Mouse (Mus musculus) intestine, embryonic 15.5 days (tissue): Measurements from ENCODE around the gene Vps72. TPM values are rescaled to one million over a fixed set of nuclear protein-coding genes. Genes with fewer than 3 reads are reported as not detected.
A peak's percentile ranks its signal among the peaks of the same experiment; 100 is the strongest.
"Not testable (repeated sequence)": the region's sequence is repeated elsewhere in the genome, so short reads cannot be mapped to it uniquely, and the experiment has no call there.

ENCODE experiments used
- ATAC-seq: fragments of 200-750 bp; cut with Nextera tagmentation; 2 replicates; pipeline ENCODE4 v1.8.0; 2017; ENCODE audit warnings: moderate TSS enrichment, moderate library complexity
- H3K27ac ChIP-seq: fragments of 300-500 bp; sonication (generic); 2 replicates; pipeline ENCODE4 v1.5.1; 2015; ENCODE audit warnings: mild to moderate bottlenecking, inconsistent platforms
- H3K27me3 ChIP-seq: fragments of 300-500 bp; sonication (generic); replicated peaks from 2 replicates; pipeline ENCODE4 v1.6.1; 2015; ENCODE audit warnings: inconsistent platforms
- H3K36me3 ChIP-seq: fragments of 300-500 bp; sonication (generic); 2 replicates; pipeline ENCODE4 v1.6.1; 2015; ENCODE audit warnings: inconsistent platforms
- H3K4me1 ChIP-seq: fragments of 300-500 bp; sonication (generic); replicated peaks from 2 replicates; pipeline ENCODE4 v1.6.1; 2015; ENCODE audit warnings: inconsistent platforms
- H3K4me2 ChIP-seq: fragments of 300-500 bp; sonication (generic); replicated peaks from 2 replicates; pipeline ENCODE4 v1.6.1; 2015; ENCODE audit warnings: mild to moderate bottlenecking, inconsistent platforms
- H3K4me3 ChIP-seq: fragments of 300-500 bp; sonication (generic); replicated peaks from 2 replicates; pipeline ENCODE4 v1.5.1; 2015; ENCODE audit warnings: inconsistent platforms
- H3K9ac ChIP-seq: fragments of 300-500 bp; sonication (generic); 2 replicates; pipeline ENCODE4 v1.6.1; 2015; ENCODE audit warnings: inconsistent platforms
- H3K9me3 ChIP-seq: fragments of 300-500 bp; sonication (generic); 2 replicates; pipeline ENCODE4 v1.6.1; 2016; ENCODE audit warnings: inconsistent platforms
- WGBS: fragments of 180-500 bp; shearing (Covaris S2); methylation state at CpG from one replicate; pipeline ENCODE4 v1.1.7; 2015; 5-methylcytosine and 5-hydroxymethylcytosine counted together
- polyA plus RNA-seq: library from polyadenylated mRNA; unstranded; fragments of >200 nt; fragmentation: Nextera tagmentation; extraction: Ambion mirVana; gene quantifications from 2 replicates; pipeline ENCODE4 v1.2.1, GENCODE M21; 2015

Vps72 gene
- polyA plus RNA-seq, 1 experiment from 2014 or later, result 113 TPM

DNA sequence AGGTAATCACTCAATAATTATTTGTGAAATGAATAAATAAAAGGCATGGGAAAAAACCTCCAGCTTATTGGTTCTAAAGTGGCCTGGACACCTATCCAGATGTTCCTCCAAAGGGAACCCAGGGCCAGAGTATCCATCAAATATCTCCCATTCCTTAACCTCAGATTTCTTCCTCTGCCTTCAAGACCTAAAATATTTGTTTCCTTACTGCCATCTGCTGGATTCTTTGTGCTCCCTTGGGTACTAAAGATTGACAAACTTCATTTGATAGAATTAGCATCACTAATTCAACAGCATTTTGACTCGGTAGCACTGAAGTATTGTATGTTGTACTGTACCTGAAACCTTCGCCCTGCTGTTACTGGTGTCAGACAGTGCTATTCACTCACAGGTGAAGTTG lies 2.9 kb upstream of the Vps72 start:
- H3K36me3 ChIP-seq, result no peaks in the 10 kb centered on the region
- no peaks in the 10 kb centered on the region for H3K9me3 ChIP-seq
- WGBS, result 68% methylated on average over 2 of the region's 2 CpGs
- H3K4me3 ChIP-seq, result no peak overlapping the region
- H3K27ac ChIP-seq, result no peak overlapping the region
- H3K27me3 ChIP-seq, result no peaks in the 10 kb centered on the region
- H3K4me1 ChIP-seq, result peaks cover 16% of the 10 kb centered on the region
- H3K4me2 ChIP-seq, result no peak overlapping the region
- ATAC-seq, result no peak
- no peak overlapping the region for H3K9ac ChIP-seq

DNA sequence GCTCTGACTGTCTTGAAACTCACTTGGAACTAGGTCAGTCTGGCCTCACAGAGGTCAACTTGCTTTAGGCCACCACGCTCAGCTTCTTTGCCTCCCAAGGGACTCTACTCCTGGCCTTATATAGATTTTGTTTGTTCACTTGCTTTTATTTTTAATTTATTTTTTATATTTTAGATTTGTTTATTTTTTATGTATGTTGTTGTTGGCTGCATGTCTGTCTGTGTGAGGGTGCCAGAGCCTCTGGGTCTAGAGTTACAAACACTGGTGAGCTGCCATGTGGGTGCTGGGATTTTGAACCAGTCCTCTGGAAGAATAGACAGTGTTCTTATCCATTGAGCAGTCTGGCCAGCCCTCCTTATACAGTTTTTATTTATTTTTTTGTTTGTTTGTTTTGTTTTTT lies 1.9 kb downstream of the Vps72 start:
- Histone ChIP-seq H3K9ac (no peak overlapping the region), H3K36me3 (no peaks in the 10 kb centered on the region), H3K4me1 (peaks cover 10% of the 10 kb centered on the region), H3K27ac (no peak overlapping the region), H3K27me3 (no peaks in the 10 kb centered on the region), H3K4me3 (no peak overlapping the region), H3K9me3 (no peaks in the 10 kb centered on the region), H3K4me2 (no peak overlapping the region)
- no peak for ATAC-seq
- WGBS, result 85% methylated on average over 1 of the region's 1 CpGs

DNA sequence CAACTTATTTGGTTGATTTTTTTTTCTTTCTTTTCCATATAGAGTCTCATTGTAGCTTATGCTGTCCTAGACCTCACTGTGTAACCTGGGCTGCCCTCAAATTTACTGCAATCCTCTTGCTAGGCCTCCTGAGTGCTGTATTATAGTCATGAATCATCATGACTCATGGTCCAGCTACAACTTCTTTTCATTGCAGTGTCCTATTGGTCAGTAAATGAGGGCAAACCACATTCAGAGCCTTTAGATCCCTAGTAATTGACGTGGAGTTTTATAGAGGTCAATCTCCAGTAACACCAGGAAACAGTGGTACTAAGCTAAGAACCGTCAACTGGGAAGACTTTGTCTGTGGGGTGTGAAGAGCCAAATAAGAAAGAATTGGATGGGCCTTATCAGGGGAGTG lies 6.9 kb downstream of the Vps72 start:
- H3K9me3 ChIP-seq, result no peaks in the 10 kb centered on the region
- WGBS, result 80% methylated on average over 2 of the region's 2 CpGs
- H3K4me2 ChIP-seq, result no peak overlapping the region
- no peaks in the 10 kb centered on the region for H3K27me3 ChIP-seq
- no peaks in the 10 kb centered on the region for H3K4me1 ChIP-seq
- H3K4me3 ChIP-seq, result no peak overlapping the region
- no peak for ATAC-seq
- H3K27ac ChIP-seq, result no peak overlapping the region
- peaks cover 30% of the 10 kb centered on the region for H3K36me3 ChIP-seq
- H3K9ac ChIP-seq, result no peak overlapping the region

DNA sequence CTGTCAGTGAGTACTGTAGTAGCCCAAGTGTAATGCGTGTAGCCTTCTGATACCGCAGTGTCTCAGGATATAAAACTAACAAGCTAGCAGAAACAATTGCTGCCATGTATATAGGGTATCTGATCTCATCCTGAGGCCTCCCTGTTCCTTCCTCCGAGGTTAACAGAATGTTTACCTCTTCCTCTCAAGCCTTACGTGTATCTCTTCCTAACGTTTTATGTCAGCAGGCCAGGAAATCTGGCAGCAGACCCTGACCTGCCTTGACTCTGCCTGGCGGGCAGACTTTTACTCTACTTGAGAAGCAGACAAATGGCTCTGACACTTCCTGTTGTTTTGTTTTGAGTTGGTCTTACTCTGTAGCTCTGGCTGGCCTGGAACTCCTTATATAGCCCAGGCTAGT lies 10.8 kb downstream of the Vps72 start:
- no peak overlapping the region for H3K9ac ChIP-seq
- H3K4me1 ChIP-seq, result peaks cover 6% of the 10 kb centered on the region
- H3K9me3 ChIP-seq, result no peaks in the 10 kb centered on the region
- no peak overlapping the region for H3K27ac ChIP-seq
- no peak overlapping the region for H3K4me3 ChIP-seq
- WGBS, result 59% methylated on average over 6 of the region's 6 CpGs
- peaks cover 30% of the 10 kb centered on the region for H3K36me3 ChIP-seq
- no peaks in the 10 kb centered on the region for H3K27me3 ChIP-seq
- ATAC-seq, result no peak
- H3K4me2 ChIP-seq, result no peak overlapping the region

DNA sequence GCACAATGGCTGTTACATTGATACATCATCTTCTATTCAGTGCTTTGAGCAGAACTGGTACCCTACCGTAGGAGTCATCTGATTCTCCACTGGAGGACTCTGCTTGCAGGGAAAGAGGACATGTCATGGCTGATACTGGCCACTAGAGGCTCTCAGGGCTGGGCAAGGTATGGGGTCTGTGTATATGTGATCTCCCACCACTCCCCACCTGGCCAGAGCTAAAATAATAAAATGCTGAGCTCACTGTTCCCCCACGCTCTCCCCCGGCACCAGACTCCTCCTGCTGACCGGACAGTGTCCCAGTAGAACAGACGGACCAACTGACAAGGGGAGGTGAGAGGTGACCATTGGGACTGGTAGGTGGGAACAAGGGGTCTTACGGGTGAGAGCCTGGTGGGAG lies 13.4 kb downstream of the Vps72 start, which contains the start of gene Tmod4:
Tmod4 (plus strand) TSS at position 231 of the 400 bp plus-strand sequence.
- no peak within 1 kb of the TSS for H3K9ac ChIP-seq
- ATAC-seq, result peak; percentile 36; the same call in 1 of the 2 replicates
- H3K4me3 ChIP-seq, result no peak within 1 kb of the TSS
- no peaks in the 10 kb centered on the region for H3K27me3 ChIP-seq
- no peak within 1 kb of the TSS; the same call in 1 of the 2 replicates for H3K27ac ChIP-seq
- 58% methylated on average over 6 of the region's 6 CpGs for WGBS
- H3K4me2 ChIP-seq, result no peak within 1 kb of the TSS
- no peaks in the 10 kb centered on the region for H3K9me3 ChIP-seq
- H3K4me1 ChIP-seq, result peaks cover 6% of the 10 kb centered on the region
- peaks cover 25% of the 10 kb centered on the region for H3K36me3 ChIP-seq

DNA sequence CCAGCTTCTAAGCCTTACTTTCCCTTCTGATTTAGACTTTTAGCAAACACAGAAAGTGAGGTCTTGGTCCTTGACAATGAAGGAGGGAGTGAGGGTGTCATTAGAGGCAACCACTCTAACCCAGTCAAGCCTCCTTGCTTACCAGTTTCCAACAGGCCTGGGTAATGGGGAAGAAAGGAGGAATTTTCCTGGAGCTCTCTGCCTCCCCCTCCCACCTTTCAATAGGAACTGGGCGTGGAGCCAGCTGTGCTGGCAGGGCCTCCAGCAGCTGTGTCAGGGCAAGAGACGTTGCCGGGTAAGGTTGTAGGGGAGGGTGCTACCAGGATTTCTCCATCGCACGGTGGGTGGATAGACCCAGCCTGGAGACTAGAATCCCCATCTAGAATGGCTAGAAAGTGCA lies 14.2 kb downstream of the Vps72 start:
- 17% methylated on average over 5 of the region's 5 CpGs for WGBS
- H3K27me3 ChIP-seq, result no peaks in the 10 kb centered on the region
- no peak overlapping the region for H3K4me3 ChIP-seq
- H3K4me2 ChIP-seq, result no peak overlapping the region
- peaks cover 19% of the 10 kb centered on the region for H3K36me3 ChIP-seq
- H3K9ac ChIP-seq, result no peak overlapping the region
- peaks cover 6% of the 10 kb centered on the region for H3K4me1 ChIP-seq
- H3K27ac ChIP-seq, result no peak overlapping the region
- H3K9me3 ChIP-seq, result no peaks in the 10 kb centered on the region
- ATAC-seq, result peak; percentile 32; the same call in 1 of the 2 replicates

DNA sequence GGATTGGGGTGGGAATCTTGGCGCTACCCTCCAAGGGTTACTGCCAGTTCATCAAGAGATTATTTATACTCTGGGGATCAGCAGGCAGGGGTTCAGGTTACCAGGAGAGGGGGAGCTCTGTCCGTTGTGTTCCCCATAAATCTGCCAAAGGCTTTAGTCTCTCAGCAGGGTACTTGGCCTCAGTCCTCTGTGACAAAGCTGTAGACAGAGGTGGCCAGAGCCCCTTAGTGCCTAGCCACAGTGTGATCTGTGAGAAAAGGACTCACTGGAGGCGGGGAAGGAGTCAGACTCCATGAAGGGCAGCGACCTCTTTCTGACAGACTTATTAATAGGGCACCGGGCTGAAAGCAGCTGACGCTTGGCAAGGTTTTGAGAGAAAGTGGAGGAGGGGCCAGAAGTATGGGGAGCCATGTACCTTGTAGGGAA lies 18.4 kb downstream of the Vps72 start:
- Histone ChIP-seq H3K27me3 (no peaks in the 10 kb centered on the region), H3K9me3 (no peaks in the 10 kb centered on the region), H3K4me3 (no peak overlapping the region), H3K4me1 (peaks cover 9% of the 10 kb centered on the region), H3K9ac (no peak overlapping the region), H3K4me2 (no peak overlapping the region), H3K27ac (no peak overlapping the region), H3K36me3 (peaks cover 4% of the 10 kb centered on the region)
- WGBS, result 40% methylated on average over 6 of the region's 6 CpGs
- no peak for ATAC-seq

DNA sequence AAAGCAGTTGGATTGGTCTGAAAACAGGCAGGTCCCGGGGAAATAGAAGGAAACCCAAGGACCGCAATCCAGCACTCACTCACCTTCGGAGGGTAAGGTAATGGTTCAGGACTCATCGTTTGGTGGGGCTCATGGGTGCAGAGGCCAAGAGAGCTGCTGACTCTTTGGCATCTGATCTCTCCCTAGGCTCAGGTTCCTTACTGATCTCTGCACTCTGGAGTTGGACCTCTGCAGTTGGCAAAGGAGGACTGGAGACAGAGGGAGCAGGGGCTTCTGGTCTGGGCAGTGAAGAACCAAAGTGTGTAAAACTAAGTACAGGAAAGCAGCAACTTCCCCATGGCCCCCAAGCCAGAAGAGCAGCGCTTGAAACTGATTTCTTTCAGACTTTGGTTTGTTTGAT lies 19.3 kb downstream of the Vps72 start:
- 80% methylated on average over 5 of the region's 5 CpGs for WGBS
- no peak overlapping the region for H3K4me3 ChIP-seq
- H3K4me1 ChIP-seq, result peaks cover 8% of the 10 kb centered on the region
- H3K27me3 ChIP-seq, result no peaks in the 10 kb centered on the region
- ATAC-seq, result no peak
- no peak overlapping the region for H3K9ac ChIP-seq
- H3K4me2 ChIP-seq, result no peak overlapping the region
- no peak overlapping the region for H3K27ac ChIP-seq
- peaks cover 4% of the 10 kb centered on the region for H3K36me3 ChIP-seq
- no peaks in the 10 kb centered on the region for H3K9me3 ChIP-seq

DNA sequence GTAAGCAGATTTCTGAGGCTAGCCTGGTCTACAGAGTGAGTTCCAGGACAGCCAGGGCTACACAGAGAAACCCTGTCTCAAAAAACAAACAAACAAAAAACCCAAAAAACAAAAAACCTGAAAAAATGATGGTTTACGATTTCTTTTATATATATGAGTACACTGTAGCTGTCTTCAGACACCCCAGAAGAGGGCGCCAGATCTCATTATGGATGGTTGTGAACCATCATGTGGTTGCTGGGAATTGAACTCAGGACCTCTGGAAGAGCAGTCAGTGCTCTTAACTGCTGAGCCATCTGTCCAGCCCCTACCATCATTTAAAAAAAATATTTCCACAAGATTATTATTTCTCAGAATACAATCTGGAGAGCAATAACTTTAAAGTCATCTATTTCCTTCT lies 21.6 kb downstream of the Vps72 start:
- H3K4me3 ChIP-seq, H3K36me3 ChIP-seq, H3K4me1 ChIP-seq, H3K9me3 ChIP-seq, H3K27me3 ChIP-seq, H3K9ac ChIP-seq, H3K4me2 ChIP-seq, H3K27ac ChIP-seq, ATAC-seq: not testable (repeated sequence)
- WGBS, result 89% methylated on average over 2 of the region's 2 CpGs

DNA sequence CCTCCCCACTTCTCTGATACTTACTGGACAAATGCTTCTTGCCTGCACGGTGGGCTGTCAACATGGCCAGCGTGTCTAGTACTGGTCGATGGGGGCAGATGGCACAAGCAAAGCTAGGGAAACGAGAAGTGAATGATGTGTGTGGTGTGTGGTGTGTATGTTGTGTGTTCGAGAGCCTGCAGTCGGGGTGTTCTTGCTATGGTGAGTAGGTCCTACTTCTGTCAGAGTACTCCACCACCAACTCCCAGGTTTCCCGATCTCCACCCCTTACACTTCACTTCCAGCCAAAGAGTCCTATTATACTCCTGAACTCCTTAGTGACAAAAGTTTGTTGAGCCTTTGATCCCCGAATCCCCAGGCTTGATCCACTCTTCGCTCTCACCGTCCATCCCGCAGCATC lies 22.4 kb downstream of the Vps72 start:
- H3K4me1 ChIP-seq, result 0 out of 2 replicates have a peak, but pooled peaks cover 8% of the 10 kb centered on the region
- H3K9ac ChIP-seq, result peak overlapping the region; percentile 67
- WGBS, result 52% methylated on average over 11 of the region's 11 CpGs
- peak overlapping the region; percentile 69 for H3K4me2 ChIP-seq
- no peaks in the 10 kb centered on the region for H3K9me3 ChIP-seq
- peaks cover 4% of the 10 kb centered on the region for H3K36me3 ChIP-seq
- H3K27me3 ChIP-seq, result no peaks in the 10 kb centered on the region
- H3K4me3 ChIP-seq, result peak overlapping the region; percentile 59
- no peak for ATAC-seq
- peak overlapping the region; percentile 63 for H3K27ac ChIP-seq

DNA sequence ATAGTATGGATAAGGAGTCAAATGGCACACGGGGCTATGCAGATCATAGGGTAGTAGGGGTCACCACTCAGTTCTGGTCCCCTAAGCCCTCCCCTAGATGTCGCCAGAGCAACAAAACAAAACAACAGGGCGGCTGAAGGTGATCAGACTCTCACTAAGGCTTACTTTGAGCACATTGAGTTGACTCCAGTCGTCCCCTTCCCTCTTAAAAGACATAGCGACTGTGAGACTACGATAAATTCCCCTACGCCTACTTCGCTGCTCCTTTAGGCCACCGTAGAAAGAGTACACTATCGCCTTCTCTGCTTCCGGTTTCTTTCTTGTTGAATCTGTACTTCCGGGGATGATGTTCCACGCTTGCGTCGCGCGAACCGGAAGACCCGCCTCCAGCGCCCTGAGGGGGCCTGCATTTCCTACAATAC lies 22.9 kb downstream of the Vps72 start, which contains the start of the genes Scnm1 and Lysmd1:
Scnm1 (minus strand) TSS at position 332 of the 422 bp plus-strand sequence.
Lysmd1 (plus strand) TSS at position 409 of the 422 bp plus-strand sequence.
- H3K27me3 ChIP-seq, result no peaks in the 10 kb centered on the region
- ATAC-seq, result peak; percentile 95
- WGBS, result under 1% methylated on average over 20 of the region's 20 CpGs

DNA sequence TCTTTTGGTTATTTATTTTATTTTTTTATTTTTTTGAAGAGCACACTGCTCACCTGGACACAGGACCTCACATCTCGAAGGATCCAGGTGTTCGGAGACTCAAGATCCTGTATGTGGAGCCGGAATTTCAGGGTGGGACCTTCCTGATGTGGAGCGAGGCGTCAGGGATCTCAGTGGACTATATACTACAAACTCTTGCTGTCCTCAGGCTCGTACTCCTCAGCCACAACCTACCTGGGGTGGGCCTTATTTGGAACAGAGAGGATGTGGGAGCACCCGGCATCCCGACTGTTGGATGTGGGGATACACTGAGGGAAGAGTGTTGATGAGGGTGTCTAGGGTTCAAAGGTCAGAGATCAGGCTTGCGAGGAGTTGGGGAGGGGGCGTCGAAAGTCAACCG lies 23.3 kb downstream of the Vps72 start:
- not testable (repeated sequence) for H3K4me2 ChIP-seq, H3K27ac ChIP-seq, H3K9me3 ChIP-seq, H3K9ac ChIP-seq, H3K4me1 ChIP-seq, H3K4me3 ChIP-seq, H3K36me3 ChIP-seq, H3K27me3 ChIP-seq
- no CpG with 5 or more reads among the region's 12 CpGs for WGBS
- ATAC-seq, result peak; percentile 59

More for the DNA sequence above, 22.9 kb downstream of the Vps72 start, which contains the start of the genes Scnm1 and Lysmd1:
- peak within 1 kb of the TSS; percentile 69 for H3K4me2 ChIP-seq
- peaks cover 4% of the 10 kb centered on the region for H3K36me3 ChIP-seq
- H3K4me1 ChIP-seq, result 0 out of 2 replicates have a peak, but pooled peaks cover 8% of the 10 kb centered on the region
- H3K9me3 ChIP-seq, result no peaks in the 10 kb centered on the region
- peak within 1 kb of the TSS; percentile 59 for H3K4me3 ChIP-seq
- H3K27ac ChIP-seq, result peak within 1 kb of the TSS; percentile 63
- H3K9ac ChIP-seq, result peak within 1 kb of the TSS; percentile 67

DNA sequence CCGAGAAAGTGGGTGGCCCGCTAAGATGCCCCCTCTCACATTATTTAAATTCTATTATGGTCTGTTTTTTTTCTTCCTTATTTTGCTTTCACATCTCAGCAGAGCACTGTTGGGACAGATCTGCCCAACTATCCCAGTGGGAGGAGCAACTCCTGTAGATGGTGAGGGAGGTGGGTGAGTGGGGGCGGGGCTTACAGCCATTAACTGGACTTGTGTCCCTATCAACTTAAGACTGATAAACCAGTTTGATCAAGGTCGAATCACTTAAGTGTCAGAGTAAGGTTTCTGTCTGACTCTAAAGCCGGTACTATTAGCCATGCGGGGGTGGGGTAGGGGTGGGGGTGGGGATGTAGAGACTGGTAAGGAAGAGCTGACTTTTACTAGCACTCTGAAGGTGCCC lies 24.2 kb downstream of the Vps72 start:
- ATAC-seq, result peak; percentile 65
- Histone ChIP-seq H3K27me3 (no peaks in the 10 kb centered on the region), H3K4me2 (peak overlapping the region; percentile 67), H3K27ac (0 out of 2 replicates have a peak overlapping the region, but pooled peaks have one; percentile 9), H3K9me3 (no peaks in the 10 kb centered on the region), H3K4me3 (peak overlapping the region; percentile 30), H3K36me3 (peaks cover 4% of the 10 kb centered on the region; the same call in 1 of the 2 replicates), H3K9ac (no peak overlapping the region), H3K4me1 (0 out of 2 replicates have a peak, but pooled peaks cover 8% of the 10 kb centered on the region)
- 18% methylated on average over 6 of the region's 6 CpGs for WGBS
